Mouse (Mus musculus): ENCODE data around the gene Gm28053.

GRCm38 (mm10) chr6:48692962-48693361 is 25.4 kb upstream of the Gm28053 start:
- TF ChIP-seq POLR2A (IDR thresholded peaks at IDR 0.05; ENCODE audit: borderline replicate concordance, low read depth, low read length): no peak
- no peak for TF ChIP-seq CTCF (IDR thresholded peaks at IDR 0.05; ENCODE audit: low read depth, low read length)

Data from bone marrow macrophage, adult 2 months (primary cell).